ENCODE assay signal across 21 mouse cellular contexts in the genomic region with DNA sequence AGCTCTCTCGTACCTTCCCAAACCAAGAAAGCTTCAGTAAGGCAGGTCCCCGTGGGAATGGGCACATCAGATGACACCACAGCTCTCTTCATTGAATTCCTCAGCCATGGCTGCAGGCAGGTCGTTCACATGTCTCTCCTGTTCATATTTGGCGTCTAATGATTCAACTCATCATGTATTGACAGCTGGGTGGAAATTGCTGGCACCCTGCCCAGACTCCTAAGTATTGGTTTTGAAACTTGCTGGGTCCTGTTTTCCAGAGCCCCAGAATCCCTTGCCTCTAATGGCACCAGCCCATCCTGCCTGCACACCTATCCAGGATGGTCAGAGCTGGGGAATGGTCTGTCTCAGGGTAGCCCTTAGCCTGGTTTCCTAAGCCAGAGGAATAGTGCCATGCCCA.
DNase-seq lines count a peak whose midpoint lies in the region; ATAC-seq and TF ChIP-seq lines count a peak whose summit lies in the region.
"Had no signal": no experiment of that assay in that cellular context is flagged by ENCODE, and none has a peak within 500 bp of the region (broad histone marks: within the 10 kb centered on the region; RNA-seq: fewer than 3 reads in every experiment).

No protein-coding gene starts in this region.

- no peaks in the 10 kb centered on the region for H3K9me3 ChIP-seq in embryonic facial prominence, embryonic 14.5 days (ENCODE audit: control insufficient read depth, low read length)
- H3K9me3 ChIP-seq in embryonic facial prominence, embryonic 10.5 days, result no peaks in the 10 kb centered on the region
- H3K9me3 ChIP-seq: embryonic facial prominence, embryonic 13.5 days; forebrain, embryonic 13.5 days; heart, embryonic 15.5 days; hindbrain, embryonic 15.5 days had no signal

- H3K9ac ChIP-seq in embryonic facial prominence, embryonic 14.5 days (ENCODE audit: low read depth, low read length), result no peak overlapping the region
- H3K9ac ChIP-seq in liver, adult 2 months (ENCODE audit: low read depth, low read length), result no peak overlapping the region
- H3K9ac ChIP-seq: embryonic facial prominence, embryonic 13.5 days; forebrain, embryonic 13.5 days; heart, embryonic 15.5 days; hindbrain, embryonic 15.5 days had no signal

- no peaks in the 10 kb centered on the region for H3K79me2 ChIP-seq in liver, adult 2 months (ENCODE audit: control insufficient read depth, insufficient read depth, low read length)

- H3K4me2 ChIP-seq in embryonic facial prominence, embryonic 14.5 days (ENCODE audit: low read depth, low read length), result no peak overlapping the region
- H3K4me2 ChIP-seq: embryonic facial prominence, embryonic 13.5 days; forebrain, embryonic 13.5 days; heart, embryonic 15.5 days; hindbrain, embryonic 15.5 days had no signal

- no peaks in the 10 kb centered on the region for H3K27me3 ChIP-seq in embryonic facial prominence, embryonic 14.5 days (replicated peaks; ENCODE audit: control insufficient read depth, insufficient read depth, low read length)
- H3K27me3 ChIP-seq in embryonic facial prominence, embryonic 10.5 days (replicated peaks; ENCODE audit: low read depth, poor library complexity, severe bottlenecking), result no peaks in the 10 kb centered on the region
- 0 out of 2 replicates have a peak, but pooled peaks cover 2% of the 10 kb centered on the region for H3K27me3 ChIP-seq in liver, adult 2 months (ENCODE audit: control insufficient read depth, insufficient read depth, low read length)
- H3K27me3 ChIP-seq: embryonic facial prominence, embryonic 13.5 days; forebrain, embryonic 13.5 days; heart, embryonic 15.5 days; hindbrain, embryonic 15.5 days; Patski had no signal

- no peak for TF ChIP-seq CTCF in layer of hippocampus, adult 2 months (conservative IDR thresholded peaks at IDR 0.05)
- no peak for TF ChIP-seq CTCF in liver, adult 2 months (IDR thresholded peaks at IDR 0.05; ENCODE audit: low read depth, low read length)

- no peak overlapping the region for H3K4me3 ChIP-seq in embryonic facial prominence, embryonic 14.5 days (ENCODE audit: low read depth, low read length)
- no peak overlapping the region for H3K4me3 ChIP-seq in embryonic facial prominence, embryonic 10.5 days
- H3K4me3 ChIP-seq in layer of hippocampus, adult 2 months, result no peak overlapping the region
- H3K4me3 ChIP-seq in liver, adult 2 months (ENCODE audit: insufficient read depth, low read depth, low read length), result no peak overlapping the region
- H3K4me3 ChIP-seq: embryonic facial prominence, embryonic 13.5 days; forebrain, embryonic 13.5 days; heart, embryonic 15.5 days; hindbrain, embryonic 15.5 days had no signal

- no peak for ATAC-seq in embryonic facial prominence, embryonic 14.5 days (ENCODE audit: low read depth)
- ATAC-seq in megakaryocyte-erythroid progenitor cell, adult 5-6 weeks (replicated peaks; ENCODE audit: low FRiP score, low TSS enrichment, poor library complexity, severe bottlenecking), result no peak
- ATAC-seq: activated CD4-positive, CD25-positive, alpha-beta regulatory T cell, adult 4 months; forebrain, embryonic 13.5 days; Patski had no signal

- peak; percentile 56 for DNase-seq in embryonic facial prominence, embryonic 14.5 days (ENCODE audit: low spot score)
- no peak for DNase-seq in embryonic facial prominence, embryonic 10.5 days (ENCODE audit: low spot score)
- no peak for DNase-seq in layer of hippocampus, adult 2 months (ENCODE audit: low spot score in 2 of 2)
- no peak for DNase-seq in layer of hippocampus, adult 9-10 months (ENCODE audit: low spot score)
- DNase-seq in liver, adult 2 months (ENCODE audit: extremely low read depth, low read depth, low spot score), result peak; percentile 7
- DNase-seq in liver (no peak), NIH3T3 (ENCODE audit: low read depth) (peak; percentile 44)
- DNase-seq: adrenal gland, adult 2 months; adrenal gland, postnatal 25 days; cerebellum, adult 2 months; cerebellum, postnatal 25 days; gastrocnemius, postnatal 36 days; heart, adult 11 months; heart, postnatal 14 days had no signal

- 56% methylated on average over 4 of the region's 4 CpGs for WGBS in embryonic facial prominence, embryonic 14.5 days
- WGBS in embryonic facial prominence, embryonic 10.5 days, result 76% methylated on average over 4 of the region's 4 CpGs
- WGBS in liver, adult 2 months, result 54% methylated on average over 4 of the region's 4 CpGs

- no peak overlapping the region for H3K27ac ChIP-seq in embryonic facial prominence, embryonic 14.5 days (replicated peaks; ENCODE audit: low read depth, low read length)
- no peak overlapping the region; the same call in 1 of the 2 replicates for H3K27ac ChIP-seq in embryonic facial prominence, embryonic 10.5 days (replicated peaks)
- 0 out of 2 replicates have a peak overlapping the region, but pooled peaks have one; percentile 6 for H3K27ac ChIP-seq in layer of hippocampus, adult 2 months
- H3K27ac ChIP-seq in liver, adult 2 months (replicated peaks; ENCODE audit: insufficient read depth, low read depth, low read length), result no peak overlapping the region
- H3K27ac ChIP-seq: embryonic facial prominence, embryonic 13.5 days; heart, embryonic 15.5 days; hindbrain, embryonic 15.5 days had no signal

- H3K4me1 ChIP-seq in embryonic facial prominence, embryonic 14.5 days (ENCODE audit: control insufficient read depth, insufficient read depth, low read length), result peaks cover 18% of the 10 kb centered on the region
- H3K4me1 ChIP-seq in embryonic facial prominence, embryonic 10.5 days, result peaks cover 33% of the 10 kb centered on the region
- H3K4me1 ChIP-seq in liver, adult 2 months (ENCODE audit: control insufficient read depth, insufficient read depth, low read length), result no peaks in the 10 kb centered on the region

- TF ChIP-seq POLR2A in liver, adult 2 months (IDR thresholded peaks at IDR 0.05; ENCODE audit: extremely low read depth, insufficient read depth, low read length), result no peak

- H3K36me3 ChIP-seq in embryonic facial prominence, embryonic 14.5 days (ENCODE audit: control insufficient read depth, insufficient read depth, low read length), result no peaks in the 10 kb centered on the region
- no peaks in the 10 kb centered on the region for H3K36me3 ChIP-seq in embryonic facial prominence, embryonic 10.5 days (replicated peaks)
- H3K36me3 ChIP-seq in liver, adult 2 months (ENCODE audit: control insufficient read depth, insufficient read depth, low read length), result no peaks in the 10 kb centered on the region
- H3K36me3 ChIP-seq: embryonic facial prominence, embryonic 13.5 days; heart, embryonic 15.5 days; hindbrain, embryonic 15.5 days had no signal

Comparison
In these comparisons a context has a peak if more than half of its experiments do, and no peak if none do; other contexts are left out.
1. DNase-seq: peak in embryonic facial prominence, embryonic 14.5 days (single experiment), liver, adult 2 months (single experiment) and NIH3T3 (single experiment); none in embryonic facial prominence, embryonic 10.5 days (single experiment), layer of hippocampus, adult 2 months (0 of 2), layer of hippocampus, adult 9-10 months (single experiment) and liver (single experiment).